Mouse (Mus musculus) brain, embryonic 14.5 days (tissue): ENCODE measurements at regions not wholly inside any gene's neighbourhood (a gene's known extent, or its start where the extent isn't known, plus 50 kb on each side); places are given as distances from the start of the nearest gene placed in this dataset.

Source experiments
- CTCF ChIP-seq: fragments of 200-500 bp; IDR thresholded peaks from 2 replicates; pipeline ENCODE4 v1.5.1; 2012; ENCODE audit warnings: inconsistent platforms, mild to moderate bottlenecking, moderate library complexity, borderline replicate concordance; ENCODE audit not compliant: insufficient read depth, insufficient read length; ENCODE audit errors: extremely low read depth
- POLR2A ChIP-seq: fragments of 200-500 bp; IDR thresholded peaks from 2 replicates; pipeline ENCODE4 v1.6.1; 2012; ENCODE audit warnings: mild to moderate bottlenecking, inconsistent platforms, borderline replicate concordance; ENCODE audit not compliant: poor library complexity, insufficient read depth, insufficient read length, severe bottlenecking; ENCODE audit errors: extremely low read depth

DNA sequence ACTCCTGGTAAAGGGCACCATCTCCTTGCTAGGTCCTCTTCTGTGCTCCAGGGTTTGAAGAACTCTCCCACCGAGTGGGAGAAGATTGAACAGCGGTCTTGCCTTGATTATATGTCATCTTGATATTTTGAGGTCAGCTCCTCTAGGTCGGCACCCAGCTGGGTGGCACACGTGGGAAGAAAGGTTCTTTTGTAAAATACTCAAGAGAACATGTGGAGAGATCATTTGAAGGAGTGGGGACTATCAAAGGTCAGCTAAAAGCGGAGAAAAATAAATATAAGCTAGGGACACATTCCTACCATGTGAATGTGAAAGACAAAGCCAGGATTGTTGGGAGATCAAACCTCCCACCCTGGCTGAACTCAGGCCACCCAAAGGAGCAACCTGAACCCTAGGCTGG, 87.7 kb downstream of the Nufip1 start:
- TF ChIP-seq CTCF: no peak
- TF ChIP-seq POLR2A: no peak
